Mouse (Mus musculus): ENCODE data around the gene Tmem47. TPM values are rescaled to one million over a fixed set of nuclear protein-coding genes. Genes with fewer than 3 reads are reported as not detected.

The Tmem47 gene
- polyA plus RNA-seq, 1 experiment from 2014 or later, result 16.8 TPM

DNA sequence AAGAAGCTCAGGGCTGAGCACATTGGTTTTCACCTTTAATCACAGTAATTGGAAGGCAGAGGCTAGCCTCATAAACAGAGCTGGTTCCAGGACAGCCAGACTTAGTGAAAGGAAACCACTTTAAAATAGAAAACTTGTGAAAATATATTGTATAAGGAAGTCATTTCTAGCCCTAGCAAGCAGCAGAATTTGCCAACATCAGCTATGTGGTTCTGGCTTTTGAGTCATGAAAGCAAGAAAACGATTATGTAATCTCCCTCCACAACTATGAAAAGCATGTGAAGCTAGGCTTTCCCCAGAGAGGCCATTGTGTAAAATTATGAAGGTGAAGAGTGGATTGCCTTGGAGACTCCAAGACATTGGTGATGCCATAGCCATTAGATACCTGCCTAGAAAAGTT lies 76.9 kb downstream of the Tmem47 start:
- DNase-seq (ENCODE audit: low spot score) (no peak), ATAC-seq (replicated peaks; ENCODE audit: low FRiP score) (no peak)
- no peak overlapping the region for H3K4me3 ChIP-seq (ENCODE audit: low read depth, low read length)
- H3K9ac ChIP-seq (ENCODE audit: low read depth, low read length), result no peak overlapping the region
- no peaks in the 10 kb centered on the region for H3K27me3 ChIP-seq (replicated peaks; ENCODE audit: control insufficient read depth, insufficient read depth, low read length)
- H3K27ac ChIP-seq (ENCODE audit: low read depth, low read length), result no peak overlapping the region
- WGBS, result 50% methylated on average over 1 of the region's 1 CpGs
- H3K9me3 ChIP-seq (ENCODE audit: control insufficient read depth, low read length), result no peaks in the 10 kb centered on the region
- H3K4me2 ChIP-seq, result no peak overlapping the region
- H3K4me1 ChIP-seq (replicated peaks; ENCODE audit: control insufficient read depth, insufficient read depth, low read length), result no peaks in the 10 kb centered on the region
- H3K36me3 ChIP-seq (ENCODE audit: control insufficient read depth, insufficient read depth, low read length), result no peaks in the 10 kb centered on the region
